Mouse (Mus musculus): ENCODE data around the gene Afmid.

GRCm38 (mm10) chr11:117843434-117843833, 17.7 kb downstream of the Afmid start:
- TF ChIP-seq CTCF (IDR thresholded peaks at IDR 0.05): no peak
- no peak for TF ChIP-seq EP300 (IDR thresholded peaks at IDR 0.05)

All from lung, postnatal 0 days (tissue).